Mouse (Mus musculus) T-helper 2 cell (primary cell): ENCODE measurements around the gene Washc3.

Experiments
- in situ Hi-C: fragments of 300-600 bp; cut with MboI, MseI; formaldehyde crosslinking; loops from one replicate; pipeline ENCODE4 v1.15.1; 2025; ENCODE audit warnings: high pct_unique_total_duplicates

The Washc3 gene

DNA sequence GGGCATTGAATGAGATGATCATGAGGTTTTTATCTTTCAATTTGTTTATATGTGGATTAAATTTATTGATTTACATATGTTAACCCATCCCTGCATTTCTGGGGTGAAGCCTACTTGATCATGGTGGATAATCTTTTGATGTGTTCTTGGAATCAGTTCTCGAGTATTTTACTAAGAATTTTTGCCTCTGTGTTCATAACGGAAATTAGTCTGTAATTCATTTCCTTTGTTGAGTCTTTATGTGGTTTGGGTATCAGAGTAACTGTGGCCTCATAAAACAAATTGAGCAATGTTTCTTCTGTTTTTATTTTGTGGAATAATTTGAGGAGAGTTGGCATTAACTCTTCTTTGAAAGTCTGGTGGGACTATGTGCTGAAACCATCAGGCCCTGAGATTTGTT lies 54.7 kb downstream of the Washc3 start:
- in situ Hi-C loops = no loop called here

DNA sequence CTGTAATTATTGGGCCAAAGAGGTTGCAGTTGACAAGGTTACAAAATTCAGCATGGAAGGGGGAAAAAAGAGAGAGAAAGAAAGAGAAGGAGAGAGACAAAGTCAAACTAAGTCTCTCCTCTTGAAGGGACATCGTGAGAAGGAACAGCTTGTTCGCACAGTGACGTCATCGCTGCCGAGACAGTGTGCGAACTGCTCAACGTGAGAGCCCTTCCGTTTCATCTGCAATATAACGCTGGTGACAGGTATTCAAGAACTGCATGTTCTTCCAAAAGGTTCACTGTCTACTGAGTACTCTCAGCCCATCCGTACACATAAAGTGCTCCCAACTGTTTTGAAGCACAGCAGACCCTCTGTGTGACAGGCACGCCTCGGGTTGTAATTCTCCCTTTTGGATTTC lies 59.4 kb downstream of the Washc3 start:
- in situ Hi-C loops = no loop called here

- in situ Hi-C loops = no loop called here
Observed at GRCm38 (mm10) chr10:88261186-88261585, 60.3 kb downstream of the Washc3 start.

- in situ Hi-C loops = no loop called here
Observed at GRCm38 (mm10) chr10:88263383-88263782, 62.5 kb downstream of the Washc3 start.

GRCm38 (mm10) chr10:88274045-88274444 lies 73.2 kb downstream of the Washc3 start:
- in situ Hi-C loops = no loop called here

DNA sequence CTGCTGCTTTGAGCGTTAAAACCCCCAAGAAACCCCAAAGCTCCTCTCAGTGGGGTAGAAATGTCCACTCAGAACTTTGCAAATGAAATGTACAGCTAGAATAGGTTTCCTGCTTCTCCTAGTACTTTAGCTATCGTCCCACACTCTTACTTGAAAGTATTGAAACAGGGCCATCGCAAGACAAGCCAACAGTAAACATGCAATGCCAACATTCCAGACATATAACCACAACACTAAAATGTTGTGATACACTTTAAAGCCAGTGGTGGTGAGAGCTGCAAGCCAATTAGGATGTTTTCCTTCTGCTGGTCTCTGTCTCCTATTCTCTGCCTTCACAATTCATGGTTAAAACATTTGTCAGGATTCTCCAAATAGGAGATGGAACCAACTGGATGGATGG lies 80.8 kb downstream of the Washc3 start:
- in situ Hi-C loops = no loop called here

- in situ Hi-C loops = no loop called here
Observed at GRCm38 (mm10) chr10:88284343-88284990, 83.6 kb downstream of the Washc3 start.

DNA sequence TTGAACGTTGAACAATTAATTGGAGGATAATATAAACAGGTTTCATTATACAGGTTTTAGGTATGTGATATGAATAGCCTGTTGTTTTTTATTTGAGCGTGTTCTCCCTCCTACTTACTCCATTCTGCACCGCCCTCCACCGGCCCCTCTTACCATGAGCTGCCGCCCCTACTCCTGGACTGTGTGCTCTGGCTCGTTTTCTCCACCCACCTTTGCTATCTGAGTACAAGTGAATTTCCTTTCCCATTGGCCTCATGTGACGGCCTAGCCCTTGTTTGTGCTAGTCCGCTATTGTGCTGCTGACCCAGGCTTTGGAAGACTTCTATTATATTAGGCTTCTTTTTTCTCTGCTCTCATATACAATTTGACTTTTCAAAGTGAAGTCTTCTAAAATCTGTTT lies 86.4 kb downstream of the Washc3 start:
- in situ Hi-C loops = no loop called here

DNA sequence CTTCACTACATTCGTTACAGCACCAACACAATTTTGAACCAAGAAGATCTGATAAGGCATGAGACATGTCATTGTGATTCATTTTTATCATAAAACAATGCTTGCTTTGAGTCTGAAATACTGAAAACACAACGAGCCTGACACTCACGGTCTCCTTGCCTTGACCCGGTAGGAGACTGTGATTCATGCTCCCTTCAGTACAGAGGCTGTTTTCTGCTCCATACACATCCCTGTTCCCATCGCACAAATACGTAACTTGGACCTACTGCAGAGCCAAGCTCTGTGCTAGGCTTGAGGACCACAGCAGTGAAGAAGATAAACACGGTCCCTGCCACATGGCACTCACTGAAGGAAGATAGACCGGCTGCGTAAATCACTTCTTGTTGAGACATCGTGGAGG lies 87.2 kb downstream of the Washc3 start:
- in situ Hi-C loops = no loop called here

DNA sequence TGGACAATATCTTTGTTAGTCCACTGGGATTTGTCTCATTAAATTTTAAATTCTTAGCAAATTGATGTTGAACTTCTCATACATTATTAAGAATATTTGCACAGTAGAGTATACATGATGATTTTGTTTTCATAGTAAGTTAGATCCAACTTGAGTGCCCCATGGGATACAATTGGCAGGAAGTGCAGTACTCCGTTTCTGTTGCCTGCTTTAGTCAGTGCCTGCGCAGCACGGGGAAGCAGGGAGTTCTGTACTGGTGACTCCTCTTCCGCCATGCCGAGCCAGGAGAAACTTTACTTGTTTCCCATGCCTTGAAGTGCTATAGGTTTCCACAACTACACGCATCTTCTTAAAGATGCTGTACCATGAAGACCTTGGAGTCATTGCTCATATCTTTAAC lies 94.2 kb downstream of the Washc3 start:
- in situ Hi-C loops = no loop called here
